Mouse (Mus musculus) kidney, postnatal 36 days (tissue): ENCODE results near the gene Taf1d.
"Not testable (repeated sequence)": the region's sequence is repeated elsewhere in the genome, so short reads cannot be mapped to it uniquely, and the experiment has no call there.

Source experiments
- DNase-seq, 2 experiments: peaks; one replicate each; pipeline ENCODE4 v3.0.0; 2021 to 2022; ENCODE audit warnings: mixed read lengths in 2 of 2

Taf1d gene

GRCm38 (mm10) chr9:15308254-15308653, 2.2 kb downstream of the Taf1d start:
- no peak for DNase-seq

GRCm38 (mm10) chr9:15309425-15309824, 3.4 kb downstream of the Taf1d start:
- no peak for DNase-seq

GRCm38 (mm10) chr9:15310179-15310578, 4.2 kb downstream of the Taf1d start:
- DNase-seq: no peak

GRCm38 (mm10) chr9:15312054-15312735, 6.2 kb downstream of the Taf1d start:
- no peak for DNase-seq

GRCm38 (mm10) chr9:15313633-15314032, 7.6 kb downstream of the Taf1d start:
- no peak for DNase-seq

GRCm38 (mm10) chr9:15314619-15315018, 8.6 kb downstream of the Taf1d start:
- no peak for DNase-seq

- DNase-seq: not testable (repeated sequence)
Measured at GRCm38 (mm10) chr9:15316296-15316695, 10.3 kb downstream of the Taf1d start.

GRCm38 (mm10) chr9:15317223-15318169, 11.5 kb downstream of the Taf1d start:
- DNase-seq: no peak

GRCm38 (mm10) chr9:15318170-15318742, 12.2 kb downstream of the Taf1d start:
- DNase-seq: no peak

- peak; percentile 42 to 61 for DNase-seq
Measured at GRCm38 (mm10) chr9:15337776-15338175, 31.8 kb downstream of the Taf1d start.

GRCm38 (mm10) chr9:15349925-15350324, 43.9 kb downstream of the Taf1d start:
- no peak for DNase-seq

- DNase-seq: no peak
Measured at GRCm38 (mm10) chr9:15356916-15357483, 51.0 kb downstream of the Taf1d start.

- peak; percentile 96 to 99 for DNase-seq
Measured at GRCm38 (mm10) chr9:15357484-15358275, 51.7 kb downstream of the Taf1d start, which contains the start of gene Cep295. Gene Cep295, minus strand, starts transcription at chr9:15357788.

GRCm38 (mm10) chr9:15364843-15365242, 58.8 kb downstream of the Taf1d start:
- no peak for DNase-seq

GRCm38 (mm10) chr9:15365856-15366255, 59.8 kb downstream of the Taf1d start:
- peak in 1 of 2 experiments; percentile 22 for DNase-seq

GRCm38 (mm10) chr9:15366260-15366659, 60.2 kb downstream of the Taf1d start:
- no peak for DNase-seq
